Comparison of ENCODE assay signal across 24 mouse cellular contexts in the genomic region with DNA sequence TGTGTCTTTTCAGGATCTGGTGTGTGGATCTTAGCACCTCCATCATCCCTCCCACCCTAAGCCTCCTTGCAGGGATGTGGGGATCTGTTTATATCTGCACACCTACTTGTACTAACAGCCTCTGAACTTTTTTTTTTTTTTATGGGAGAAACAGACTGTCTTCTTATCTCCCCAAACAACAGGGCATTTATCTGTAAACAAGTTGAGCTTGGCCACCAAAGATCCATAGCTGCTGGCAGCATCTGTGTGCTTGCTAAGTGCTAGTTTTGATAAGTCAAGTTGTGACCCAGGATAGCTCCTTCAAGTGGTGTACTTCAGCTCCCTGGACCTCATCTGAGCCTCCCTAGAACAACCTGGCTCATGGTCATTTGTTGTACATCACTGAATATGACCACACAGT. TPM values are rescaled to one million over a fixed set of nuclear protein-coding genes. Genes with fewer than 3 reads are reported as not detected.
DNase-seq lines count a peak whose midpoint lies in the region; ATAC-seq and TF ChIP-seq lines count a peak whose summit lies in the region.
"Had no signal": no experiment of that assay in that cellular context is flagged by ENCODE, and none has a peak within 500 bp of the region (broad histone marks: within the 10 kb centered on the region; RNA-seq: fewer than 3 reads in every experiment).

No protein-coding gene starts in this region.

- peaks cover 0 to 6% of the 10 kb centered on the region in 2 experiments; a peak in 3 of 4 replicates for H3K36me3 ChIP-seq in MEL (ENCODE audit: control insufficient read depth in 1 of 2, insufficient read depth in 2 of 2, low read length in 2 of 2)
- peaks cover 37% of the 10 kb centered on the region for H3K36me3 ChIP-seq in liver, embryonic 15.5 days (replicated peaks)
- H3K36me3 ChIP-seq: neural tube, embryonic 15.5 days had no signal

- peak; percentile 29 for DNase-seq in MEL (ENCODE audit: low read depth, low spot score)
- peak; percentile 40 for DNase-seq in liver
- no peak for DNase-seq in gastrocnemius, postnatal 4 days (ENCODE audit: low spot score in 2 of 2)
- DNase-seq in layer of hippocampus, postnatal 36 days, result no peak
- no peak for DNase-seq in layer of hippocampus, adult 18-20 months (ENCODE audit: low spot score in 2 of 2)
- DNase-seq: adrenal gland, postnatal 25 days; cerebellum, adult 18-20 months; cerebellum, postnatal 10 days; heart, postnatal 14 days; kidney, adult 18-20 months; kidney, postnatal 36 days; left cerebral cortex, postnatal 4 days; lung, embryonic 14.5 days; midbrain, embryonic 14.5 days; right cerebral cortex, postnatal 4 days; thymus, adult 2 months; thymus, postnatal 36 days had no signal

- H3K27ac ChIP-seq in MEL (ENCODE audit: control insufficient read depth, low read depth, low read length), result no peak overlapping the region
- H3K27ac ChIP-seq in liver, embryonic 15.5 days (replicated peaks), result peak overlapping the region; percentile 31
- H3K27ac ChIP-seq: embryonic facial prominence, embryonic 10.5 days; embryonic facial prominence, embryonic 15.5 days; neural tube, embryonic 15.5 days had no signal

- no peak overlapping the region for H3K4me3 ChIP-seq in MEL (ENCODE audit: control insufficient read depth in 1 of 2, insufficient read depth in 1 of 2, low read depth in 2 of 2, low read length in 2 of 2)
- no peak overlapping the region for H3K4me3 ChIP-seq in liver, embryonic 15.5 days (replicated peaks)
- H3K4me3 ChIP-seq: embryonic facial prominence, embryonic 10.5 days; embryonic facial prominence, embryonic 15.5 days; neural tube, embryonic 15.5 days had no signal

- TF ChIP-seq EP300 in MEL (IDR thresholded peaks at IDR 0.05; ENCODE audit: low read depth in 1 of 2, low read length in 2 of 2), result peak; percentile 53 to 73; a peak in 3 of 4 replicates

- no peaks in the 10 kb centered on the region for H3K79me2 ChIP-seq in MEL (ENCODE audit: control insufficient read depth, insufficient read depth, low read length, poor library complexity)

- H3K27me3 ChIP-seq in MEL (ENCODE audit: control insufficient read depth in 1 of 2, insufficient read depth in 2 of 2, low read length in 2 of 2), result no peaks in the 10 kb centered on the region
- H3K27me3 ChIP-seq in liver, embryonic 15.5 days, result no peaks in the 10 kb centered on the region
- H3K27me3 ChIP-seq: embryonic facial prominence, embryonic 15.5 days; neural tube, embryonic 15.5 days had no signal

- no peak for TF ChIP-seq CTCF in MEL (IDR thresholded peaks at IDR 0.05 in 2 of 3, conservative IDR thresholded peaks at IDR 0.05 in 1 of 3; ENCODE audit: control insufficient read depth in 1 of 3, insufficient read depth in 1 of 3, low read depth in 2 of 3, low read length in 3 of 3, poor library complexity in 1 of 3, severe bottlenecking in 1 of 3)

- no peak overlapping the region for H3K9ac ChIP-seq in MEL (ENCODE audit: control insufficient read depth, low read depth, low read length, poor library complexity, severe bottlenecking)
- H3K9ac ChIP-seq in liver, embryonic 15.5 days, result no peak overlapping the region
- H3K9ac ChIP-seq: embryonic facial prominence, embryonic 15.5 days; lung, embryonic 14.5 days; neural tube, embryonic 15.5 days had no signal

- H3K9me3 ChIP-seq in MEL (replicated peaks; ENCODE audit: insufficient read depth, low read length), result no peaks in the 10 kb centered on the region
- no peaks in the 10 kb centered on the region for H3K9me3 ChIP-seq in liver, embryonic 15.5 days (replicated peaks)
- H3K9me3 ChIP-seq: embryonic facial prominence, embryonic 10.5 days; embryonic facial prominence, embryonic 15.5 days; neural tube, embryonic 15.5 days had no signal

- no peak overlapping the region for H3K4me2 ChIP-seq in liver, embryonic 15.5 days
- H3K4me2 ChIP-seq: embryonic facial prominence, embryonic 15.5 days; lung, embryonic 14.5 days; neural tube, embryonic 15.5 days had no signal

- TF ChIP-seq RAD21 in MEL (IDR thresholded peaks at IDR 0.05; ENCODE audit: low read depth, low read length), result no peak

- no peak for TF ChIP-seq POLR2A in MEL (IDR thresholded peaks at IDR 0.05; ENCODE audit: control insufficient read depth in 1 of 2, insufficient read depth in 1 of 2, low read depth in 1 of 2, low read length in 2 of 2, poor library complexity in 1 of 2)

- ATAC-seq in liver, embryonic 15.5 days (ENCODE audit: insufficient read depth), result peak; percentile 83
- ATAC-seq in megakaryocyte-erythroid progenitor cell, adult 5-6 weeks (replicated peaks; ENCODE audit: low FRiP score, low TSS enrichment, poor library complexity, severe bottlenecking), result peak; percentile 90
- ATAC-seq: forebrain, embryonic 14.5 days; hindbrain, embryonic 16.5 days had no signal

- peaks cover 2 to 5% of the 10 kb centered on the region in 2 experiments for H3K4me1 ChIP-seq in MEL (ENCODE audit: control insufficient read depth in 1 of 2, insufficient read depth in 2 of 2, low read length in 2 of 2)
- peaks cover 59% of the 10 kb centered on the region for H3K4me1 ChIP-seq in liver, embryonic 15.5 days (replicated peaks)

TF ChIP-seq in MEL, 35 proteins besides CTCF, POLR2A, EP300 and RAD21:
- TF ChIP-seq MEF2A (IDR thresholded peaks at IDR 0.05; ENCODE audit: extremely low read depth, insufficient replicate concordance, low read depth, low read length, poor library complexity, severe bottlenecking) (no peak), MAFK (IDR thresholded peaks at IDR 0.05; ENCODE audit: borderline replicate concordance, low read depth, low read length) (no peak), SMC3 (IDR thresholded peaks at IDR 0.05; ENCODE audit: low read depth, low read length) (no peak), MAX (IDR thresholded peaks at IDR 0.05; ENCODE audit: low read length) (no peak), RCOR1 (IDR thresholded peaks at IDR 0.05; ENCODE audit: low read depth, low read length) (no peak), HCFC1 (IDR thresholded peaks at IDR 0.05; ENCODE audit: low read depth, low read length) (no peak), NRF1 (IDR thresholded peaks at IDR 0.05; ENCODE audit: insufficient read depth, low read depth, low read length, poor library complexity, severe bottlenecking) (no peak), TBP (IDR thresholded peaks at IDR 0.05; ENCODE audit: low read depth, low read length) (no peak), MYB (IDR thresholded peaks at IDR 0.05; ENCODE audit: low read depth, low read length) (no peak), UBTF (IDR thresholded peaks at IDR 0.05; ENCODE audit: borderline replicate concordance, insufficient read depth, low read depth, low read length) (no peak), ZNF384 (IDR thresholded peaks at IDR 0.05; ENCODE audit: low read depth, low read length) (peak; percentile 88), MYC (IDR thresholded peaks at IDR 0.05; ENCODE audit: low read depth, low read length) (no peak), E2F4 (IDR thresholded peaks at IDR 0.05; ENCODE audit: borderline replicate concordance, low read depth, low read length) (no peak), TAL1 (IDR thresholded peaks at IDR 0.05; ENCODE audit: low read length) (peak; percentile 14; the same call in 1 of the 2 replicates), JUND (IDR thresholded peaks at IDR 0.05; ENCODE audit: low read depth, low read length) (no peak), CHD1 (IDR thresholded peaks at IDR 0.05; ENCODE audit: low read depth, low read length) (no peak), USF1 (IDR thresholded peaks at IDR 0.05; ENCODE audit: low read depth, low read length) (no peak), KAT2A (conservative IDR thresholded peaks at IDR 0.05; ENCODE audit: low read depth, low read length) (no peak), ELF1 (IDR thresholded peaks at IDR 0.05; ENCODE audit: low read depth, low read length) (no peak), ZMIZ1 (IDR thresholded peaks at IDR 0.05; ENCODE audit: low read depth, low read length) (no peak), POLR2AphosphoS2 (IDR thresholded peaks at IDR 0.05; ENCODE audit: low read length) (no peak), MAZ (IDR thresholded peaks at IDR 0.05; ENCODE audit: low read depth, low read length) (no peak), POLR2AphosphoS5 (IDR thresholded peaks at IDR 0.05; ENCODE audit: borderline replicate concordance, low read depth, low read length) (no peak), BHLHE40 (IDR thresholded peaks at IDR 0.05; ENCODE audit: borderline replicate concordance, low read depth, low read length) (no peak), NELFE (IDR thresholded peaks at IDR 0.05; ENCODE audit: low read depth, low read length) (no peak), CHD2 (IDR thresholded peaks at IDR 0.05; ENCODE audit: low read length) (no peak), GABPA (IDR thresholded peaks at IDR 0.05; ENCODE audit: low read depth, low read length) (no peak), GATA1 (IDR thresholded peaks at IDR 0.05; ENCODE audit: low read depth, low read length) (peak; percentile 72), ETS1 (IDR thresholded peaks at IDR 0.05; ENCODE audit: low read depth, low read length) (peak; percentile 32; the same call in 1 of the 2 replicates), MXI1 (IDR thresholded peaks at IDR 0.05; ENCODE audit: low read depth, low read length) (no peak), SIN3A (IDR thresholded peaks at IDR 0.05; ENCODE audit: low read length) (no peak), ZC3H11A (IDR thresholded peaks at IDR 0.05; ENCODE audit: low read depth, low read length) (no peak), USF2 (IDR thresholded peaks at IDR 0.05; ENCODE audit: borderline replicate concordance in 1 of 2, insufficient read depth in 1 of 2, low read depth in 1 of 2, low read length in 2 of 2) (no peak), TCF12 (IDR thresholded peaks at IDR 0.05; ENCODE audit: low read depth, low read length) (peak; percentile 73; the same call in 1 of the 2 replicates), ZKSCAN1 (IDR thresholded peaks at IDR 0.05; ENCODE audit: low read depth, low read length) (no peak)

RNA-seq across cellular contexts. Expression of a gene that starts 18.2 kb away (rescaled TPM):
- 1.6 and 2.3 TPM in 2 replicates for total RNA-seq in MEL (2012; rRNA removed)
- polyA plus RNA-seq in MEL (2012; ENCODE audit: insufficient read depth in 1 of 2, insufficient read length in 2 of 2, low read depth in 1 of 2, low replicate concordance in 2 of 2, missing spikeins in 1 of 2), result 1 to 10 TPM in 1 of 2 experiments, not detected in 1; 6.3 TPM
- 4.9 and 6.1 TPM in 2 replicates for polyA plus RNA-seq in liver, embryonic 15.5 days (2015; fragmentation: Nextera tagmentation; extraction: Ambion mirVana)
- total RNA-seq in megakaryocyte-erythroid progenitor cell, adult 5-6 weeks (2014; fragmentation: Nextera tagmentation), result 22.5 and 31.0 TPM in 2 replicates
- total RNA-seq in megakaryocyte-erythroid progenitor cell, adult 5-6 weeks (2017), result 11.9 and 21.6 TPM in 2 replicates
- 10 to 100 TPM; 18.0 to 23.7 TPM for total RNA-seq in gastrocnemius, postnatal 4 days (2021)
- 1 to 10 TPM; 5.5 TPM for total RNA-seq in layer of hippocampus, postnatal 36 days (2021)
- 1 to 10 TPM; 6.1 to 7.0 TPM for total RNA-seq in layer of hippocampus, adult 18-20 months (2021)

Comparison
In these comparisons a context has a peak if more than half of its experiments do, and no peak if none do; other contexts are left out.
1. DNase-seq: peak in MEL (single experiment) and liver (single experiment); none in gastrocnemius, postnatal 4 days (0 of 2), layer of hippocampus, postnatal 36 days (0 of 2) and layer of hippocampus, adult 18-20 months (0 of 2).